Mouse (Mus musculus): Measurements from ENCODE around the gene Vmn2r24. TPM values are rescaled to one million over a fixed set of nuclear protein-coding genes. Genes with fewer than 3 reads are reported as not detected.
"Not testable (repeated sequence)": the region's sequence is repeated elsewhere in the genome, so short reads cannot be mapped to it uniquely, and the experiment has no call there.

The Vmn2r24 gene
- total RNA-seq (2021): under 1 TPM in 1 of 2 experiments, not detected in 1; 0.04 TPM

- intact Hi-C loops (cut with DNase I): no loop called here
- no peak for DNase-seq
Observed at GRCm38 (mm10) chr6:123778579-123778978, at the start of gene Vmn2r24. TSS of gene Vmn2r24 (plus strand) at chr6:123778879.

DNA sequence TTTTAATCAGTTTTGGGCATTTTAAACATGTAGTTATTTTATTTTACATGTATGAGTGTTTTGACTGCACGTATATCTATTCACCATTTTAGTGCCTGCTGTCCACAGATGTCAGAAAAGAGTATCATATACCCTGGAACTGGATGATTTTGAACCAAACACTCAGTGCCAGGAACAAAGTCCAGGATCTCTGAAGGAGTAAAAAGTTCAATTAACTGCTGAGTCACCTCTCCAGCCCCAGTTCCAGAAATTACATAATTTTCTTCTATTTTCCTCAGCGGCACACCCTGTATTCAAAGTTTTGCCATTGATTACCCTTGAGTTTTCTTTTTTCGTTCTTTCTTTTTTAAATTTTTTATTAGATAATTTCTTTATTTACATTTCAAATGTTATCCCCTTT lies 8.6 kb upstream of the Vmn2r24 start:
- DNase-seq: no peak
- intact Hi-C loops (cut with DNase I): no loop called here

- intact Hi-C loops (cut with DNase I): no loop called here
- DNase-seq: no peak
Observed at GRCm38 (mm10) chr6:123784857-123785256, 6.2 kb downstream of the Vmn2r24 start.

DNA sequence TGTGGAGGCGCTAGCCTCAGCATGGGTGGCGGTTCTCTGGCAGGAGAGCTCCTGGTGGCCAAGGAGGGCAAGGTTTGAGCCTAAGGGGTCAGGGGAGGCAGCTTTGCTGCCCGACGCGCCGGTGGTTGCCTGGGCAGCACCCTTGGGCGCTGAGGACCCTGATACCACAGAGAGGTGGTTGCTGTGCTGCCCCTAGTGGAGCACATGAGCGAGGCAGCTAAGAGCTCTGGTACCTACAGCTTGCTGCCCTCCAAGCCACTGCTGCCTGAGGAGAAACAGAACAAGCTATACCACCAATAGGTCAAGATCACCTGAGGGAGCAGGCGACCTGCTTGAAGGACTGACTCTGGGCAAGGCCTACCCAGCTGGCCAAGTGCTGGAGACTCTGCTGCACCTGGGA lies 15.1 kb downstream of the Vmn2r24 start:
- intact Hi-C loops (cut with DNase I): no loop called here
- no peak for DNase-seq

DNA sequence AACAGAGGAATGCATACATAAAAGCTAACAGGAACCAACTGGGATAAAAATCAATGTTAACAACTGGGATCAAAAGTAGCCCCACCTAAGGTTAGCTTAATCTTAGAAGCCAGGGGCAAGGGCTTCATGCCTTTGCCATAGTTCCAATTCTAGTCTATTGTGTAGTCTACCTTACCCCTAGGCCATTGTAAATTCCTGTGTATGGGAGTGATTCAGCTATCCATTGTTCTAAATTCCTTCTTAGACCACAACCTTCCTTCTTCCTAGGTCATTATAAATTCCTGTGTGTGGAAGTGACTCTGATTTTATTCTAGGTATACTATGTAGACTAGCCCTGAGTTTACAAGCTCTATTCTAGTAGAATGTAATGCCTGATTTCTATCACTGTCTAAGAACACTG lies 31.6 kb downstream of the Vmn2r24 start:
- DNase-seq; intact Hi-C loops (cut with DNase I): not testable (repeated sequence)

DNA sequence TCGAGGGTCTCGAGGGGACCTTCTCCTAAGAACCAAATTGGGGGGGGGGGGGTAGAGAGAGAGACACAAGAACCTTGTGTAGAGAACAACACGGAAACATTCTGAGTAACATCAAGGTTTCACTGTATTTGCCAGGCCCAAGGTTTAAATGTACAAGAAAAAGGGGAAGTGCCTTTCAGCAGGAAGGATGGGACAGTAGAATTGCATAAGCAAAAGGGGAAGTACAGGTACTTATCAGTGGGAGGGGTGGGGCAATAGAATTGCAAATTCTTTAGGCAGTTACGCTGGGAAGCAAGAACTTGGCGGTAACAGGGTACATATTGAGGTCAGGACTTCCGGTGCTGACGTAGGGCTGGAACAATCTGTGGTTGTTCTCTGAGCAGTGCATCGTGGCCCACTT lies 41.3 kb downstream of the Vmn2r24 start:
- intact Hi-C loops (cut with DNase I): no loop called here
- DNase-seq: no peak

DNA sequence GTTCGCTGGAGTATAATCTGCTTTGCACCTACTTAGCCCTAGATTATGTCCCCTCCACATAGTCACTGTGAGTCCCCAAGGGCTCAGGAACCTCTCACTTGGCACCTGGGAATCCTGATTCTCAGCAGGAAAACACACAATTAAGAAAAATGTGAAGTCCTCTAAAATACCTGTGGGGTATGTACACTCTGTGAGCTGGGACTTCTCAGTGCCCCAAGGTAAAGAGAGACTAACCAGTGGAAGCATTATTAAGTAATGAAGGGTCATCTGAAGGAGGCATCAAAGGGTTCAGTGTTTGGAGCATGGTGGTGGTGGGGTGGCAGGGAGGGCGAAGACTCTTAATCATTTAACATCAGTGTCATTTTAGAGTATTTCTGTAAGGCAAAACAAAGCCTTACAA lies 74.7 kb downstream of the Vmn2r24 start, which contains the start of gene Vmn2r25:
Vmn2r25 (minus strand) TSS at position 101 of the 400 bp plus-strand sequence.
- intact Hi-C loops (cut with DNase I); DNase-seq: not testable (repeated sequence)

Other genes starting within 250 kb of the Vmn2r24 start
- gene Vmn2r21, start 245.5 kb upstream of the Vmn2r24 start, total RNA-seq (2021): not detected
- not detected for gene Vmn2r22, start 128.2 kb upstream of the Vmn2r24 start, total RNA-seq (2021)
- not detected for gene Vmn2r23, start 76.2 kb upstream of the Vmn2r24 start, total RNA-seq (2021)
- not detected for gene Vmn2r25, start 74.6 kb downstream of the Vmn2r24 start, total RNA-seq (2021)
- not detected for gene Vmn2r26, start 245.7 kb downstream of the Vmn2r24 start, total RNA-seq (2021)

Measured in left cerebral cortex, postnatal 4 days (tissue).